Mouse (Mus musculus): ENCODE data around the gene Atp13a4.

DNA sequence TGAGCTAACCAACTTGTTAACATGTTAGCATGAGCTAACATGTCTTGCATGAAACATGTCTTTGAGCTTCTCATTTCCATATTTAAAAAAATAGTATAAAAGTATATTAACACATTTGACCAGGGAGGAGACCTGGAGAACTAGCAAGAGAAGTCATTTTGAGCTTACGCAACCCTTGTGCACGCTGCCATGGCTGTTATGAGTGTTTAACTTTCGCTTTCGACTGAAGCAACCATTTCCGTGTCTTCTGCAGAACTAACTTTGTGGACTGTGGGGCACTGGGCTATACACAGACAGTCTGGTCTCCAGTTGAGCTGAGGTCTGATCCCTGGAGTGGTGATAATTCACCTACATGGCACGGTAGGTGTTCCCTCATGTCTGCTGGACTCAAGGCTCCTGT lies 17.6 kb downstream of the Atp13a4 start:
- no peak for TF ChIP-seq CTCF (IDR thresholded peaks at IDR 0.05; ENCODE audit: low read depth)
- no peak for TF ChIP-seq EP300 (IDR thresholded peaks at IDR 0.05; ENCODE audit: low read depth)
